Comparison of ENCODE assay signal across 8 mouse cellular contexts in the genomic region with DNA sequence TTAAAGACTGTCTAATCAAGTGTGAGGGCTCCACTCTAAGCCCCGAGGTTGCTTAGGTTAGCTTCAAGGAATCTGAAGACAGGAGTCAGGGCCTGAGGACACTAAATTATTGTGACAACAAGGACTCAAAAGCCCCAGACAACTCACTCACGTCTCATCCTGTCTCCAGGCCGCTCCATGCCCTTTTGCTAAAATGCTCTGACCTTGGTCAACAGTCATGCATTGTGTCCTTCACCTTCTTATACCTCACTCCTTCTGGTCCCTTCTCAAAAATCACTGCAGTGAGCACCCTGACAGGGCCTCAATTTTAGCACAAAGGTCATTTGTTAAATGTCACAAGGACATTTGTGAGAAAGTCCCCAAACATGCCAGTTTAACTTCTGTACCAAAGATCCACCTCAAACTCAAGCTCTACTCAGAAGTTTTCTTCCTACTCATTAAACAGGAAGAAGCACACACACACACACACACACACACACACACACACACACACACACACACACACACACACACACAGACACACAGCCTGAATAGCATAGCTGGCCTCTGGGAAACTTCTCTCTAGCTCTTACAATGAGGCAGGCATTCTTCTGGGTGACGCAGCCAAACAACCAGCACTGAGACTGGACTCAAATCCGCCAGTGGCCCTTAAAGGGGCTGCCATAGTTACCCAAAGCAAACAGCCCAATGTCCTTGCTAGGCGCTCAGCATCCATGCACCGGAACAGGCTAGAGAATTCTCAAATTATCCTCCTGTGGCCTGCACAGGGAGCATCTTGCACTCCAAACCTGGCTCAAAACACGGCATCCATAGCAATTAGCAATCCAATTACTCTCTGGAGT.
DNase-seq lines count a peak whose midpoint lies in the region; ATAC-seq and TF ChIP-seq lines count a peak whose summit lies in the region.
"Had no signal": no experiment of that assay in that cellular context is flagged by ENCODE, and none has a peak within 500 bp of the region (broad histone marks: within the 10 kb centered on the region; RNA-seq: fewer than 3 reads in every experiment).

No protein-coding gene starts in this region.

- no peaks in the 10 kb centered on the region for H3K9me3 ChIP-seq in lung, embryonic 16.5 days (ENCODE audit: control insufficient read depth, low read length)
- H3K9me3 ChIP-seq in forebrain, embryonic 15.5 days = no peaks in the 10 kb centered on the region
- H3K9me3 ChIP-seq in limb, embryonic 10.5 days (replicated peaks) = no peaks in the 10 kb centered on the region
- H3K9me3 ChIP-seq: lung, embryonic 15.5 days had no signal

- TF ChIP-seq POLR2A in lung, adult 2 months (IDR thresholded peaks at IDR 0.05; ENCODE audit: borderline replicate concordance, extremely low read depth, low read depth, low read length) = no peak

- DNase-seq in lung, adult 2 months = no peak
- no peak for DNase-seq in limb, embryonic 10.5 days (ENCODE audit: low spot score)
- peak; percentile 89 for DNase-seq in retina, postnatal 1 day
- DNase-seq in cerebellum, postnatal 14 days = no peak
- DNase-seq in urinary bladder, adult 18-20 months (ENCODE audit: low spot score in 2 of 2) = no peak

- no peak overlapping the region for H3K4me3 ChIP-seq in lung, embryonic 16.5 days (ENCODE audit: low read length)
- no peak overlapping the region for H3K4me3 ChIP-seq in lung, adult 2 months (replicated peaks; ENCODE audit: extremely low read depth, low read depth, low read length)
- no peak overlapping the region for H3K4me3 ChIP-seq in forebrain, embryonic 15.5 days
- H3K4me3 ChIP-seq in limb, embryonic 10.5 days = no peak overlapping the region
- H3K4me3 ChIP-seq: lung, embryonic 15.5 days had no signal

- no peak overlapping the region for H3K4me2 ChIP-seq in lung, embryonic 16.5 days (ENCODE audit: low read depth, low read length)
- no peak overlapping the region for H3K4me2 ChIP-seq in forebrain, embryonic 15.5 days (replicated peaks)
- H3K4me2 ChIP-seq: lung, embryonic 15.5 days had no signal

- TF ChIP-seq CTCF in lung, adult 2 months (IDR thresholded peaks at IDR 0.05; ENCODE audit: insufficient read depth, low read length) = no peak

- H3K9ac ChIP-seq in lung, embryonic 16.5 days (ENCODE audit: low read length) = no peak overlapping the region
- no peak overlapping the region for H3K9ac ChIP-seq in forebrain, embryonic 15.5 days (replicated peaks)
- H3K9ac ChIP-seq: lung, embryonic 15.5 days had no signal

- H3K36me3 ChIP-seq in lung, embryonic 16.5 days (ENCODE audit: control insufficient read depth, insufficient read depth, low read length) = no peaks in the 10 kb centered on the region
- no peaks in the 10 kb centered on the region for H3K36me3 ChIP-seq in forebrain, embryonic 15.5 days
- H3K36me3 ChIP-seq in limb, embryonic 10.5 days = peaks cover 9% of the 10 kb centered on the region; the same call in 1 of the 2 replicates
- H3K36me3 ChIP-seq: lung, embryonic 15.5 days had no signal

- 57% methylated on average over 8 of the region's 8 CpGs for WGBS in lung, embryonic 16.5 days
- 62% methylated on average over 8 of the region's 8 CpGs for WGBS in lung, adult 2 months
- 27% methylated on average over 8 of the region's 8 CpGs for WGBS in forebrain, embryonic 15.5 days
- 65% methylated on average over 8 of the region's 8 CpGs for whole genome bisulfite sequencing in limb, embryonic 10.5 days

- H3K4me1 ChIP-seq in lung, embryonic 16.5 days (replicated peaks; ENCODE audit: control insufficient read depth, insufficient read depth, low read length) = peaks cover 35% of the 10 kb centered on the region
- peaks cover 5% of the 10 kb centered on the region; the same call in 1 of the 2 replicates for H3K4me1 ChIP-seq in lung, adult 2 months (ENCODE audit: control insufficient read depth, insufficient read depth, low read length)
- H3K4me1 ChIP-seq in forebrain, embryonic 15.5 days = peaks cover 76% of the 10 kb centered on the region
- H3K4me1 ChIP-seq in limb, embryonic 10.5 days = peaks cover 85% of the 10 kb centered on the region

- H3K27me3 ChIP-seq in lung, embryonic 16.5 days (ENCODE audit: control insufficient read depth, insufficient read depth, low read depth, low read length) = no peaks in the 10 kb centered on the region
- no peaks in the 10 kb centered on the region for H3K27me3 ChIP-seq in forebrain, embryonic 15.5 days
- no peaks in the 10 kb centered on the region for H3K27me3 ChIP-seq in limb, embryonic 10.5 days (ENCODE audit: low read depth, poor library complexity, severe bottlenecking)
- H3K27me3 ChIP-seq: lung, embryonic 15.5 days had no signal

- peak; percentile 25 for ATAC-seq in lung, embryonic 16.5 days (ENCODE audit: low read depth)
- ATAC-seq in forebrain, embryonic 15.5 days (replicated peaks) = no peak

- H3K27ac ChIP-seq in lung, embryonic 16.5 days (ENCODE audit: low read length) = 0 out of 2 replicates have a peak overlapping the region, but pooled peaks have one; percentile 9
- H3K27ac ChIP-seq in forebrain, embryonic 15.5 days (replicated peaks) = peak overlapping the region; percentile 17; the same call in 1 of the 2 replicates
- H3K27ac ChIP-seq in limb, embryonic 10.5 days = peak overlapping the region; percentile 32; the same call in 1 of the 2 replicates
- H3K27ac ChIP-seq: lung, embryonic 15.5 days had no signal
